Mouse (Mus musculus) forebrain, embryonic 10.5 days (tissue): ENCODE measurements at regions not wholly inside any gene's neighbourhood (a gene's known extent, or its start where the extent isn't known, plus 50 kb on each side); places are given as distances from the start of the nearest gene placed in this dataset.

Source experiments
- DNase-seq: peaks from one replicate; pipeline ENCODE4 v3.0.0-alpha.2; 2017; ENCODE audit warnings: low spot score; ENCODE audit errors: extremely low spot score
- H3K27ac ChIP-seq: fragments of 300-500 bp; sonication (generic); 2 replicates; pipeline ENCODE4 v1.5.1; 2016; ENCODE audit warnings: mild to moderate bottlenecking
- H3K27me3 ChIP-seq: fragments of 300-500 bp; sonication (generic); 2 replicates; pipeline ENCODE4 v1.6.1; 2016; ENCODE audit warnings: mild to moderate bottlenecking; ENCODE audit not compliant: poor library complexity, severe bottlenecking
- H3K36me3 ChIP-seq: fragments of 300-500 bp; sonication (generic); replicated peaks from 2 replicates; pipeline ENCODE4 v1.6.1; 2016; ENCODE audit warnings: mild to moderate bottlenecking, moderate library complexity
- H3K4me1 ChIP-seq: fragments of 300-500 bp; sonication (generic); 2 replicates; pipeline ENCODE4 v1.6.1; 2016
- H3K4me3 ChIP-seq: fragments of 300-500 bp; sonication (generic); 2 replicates; pipeline ENCODE4 v1.5.1; 2016; ENCODE audit warnings: mild to moderate bottlenecking, moderate library complexity
- H3K9me3 ChIP-seq: fragments of 300-500 bp; sonication (generic); 2 replicates; pipeline ENCODE4 v1.6.1; 2016; ENCODE audit warnings: mild to moderate bottlenecking, moderate library complexity
- WGBS: fragments of 180-500 bp; shearing (Covaris S2); methylation state at CpG from one replicate; pipeline ENCODE4 v1.1.7; 2016; 5-methylcytosine and 5-hydroxymethylcytosine counted together

- Histone ChIP-seq H3K36me3 (no peaks in the 10 kb centered on the region), H3K9me3 (no peaks in the 10 kb centered on the region), H3K27me3 (no peaks in the 10 kb centered on the region), H3K27ac (no peak overlapping the region), H3K4me1 (peaks cover 3% of the 10 kb centered on the region; the same call in 1 of the 2 replicates), H3K4me3 (no peak overlapping the region)
- no peak for DNase-seq
- WGBS: 80% methylated on average over 4 of the region's 4 CpGs
Measured at GRCm38 (mm10) chr5:4697346-4698095, 60.3 kb downstream of the Fzd1 start.

- Histone ChIP-seq H3K4me1 (peaks cover 3% of the 10 kb centered on the region; the same call in 1 of the 2 replicates), H3K4me3 (no peak overlapping the region)
Measured at GRCm38 (mm10) chr5:4696701-4697100, 61.1 kb downstream of the Fzd1 start.

GRCm38 (mm10) chr5:4689130-4689529, 68.7 kb downstream of the Fzd1 start:
- Histone ChIP-seq H3K4me1 (peaks cover 12% of the 10 kb centered on the region), H3K4me3 (no peak overlapping the region), H3K9me3 (no peaks in the 10 kb centered on the region), H3K27me3 (no peaks in the 10 kb centered on the region), H3K27ac (no peak overlapping the region), H3K36me3 (no peaks in the 10 kb centered on the region)
- WGBS: 88% methylated on average over 2 of the region's 2 CpGs
- no peak for DNase-seq

More at GRCm38 (mm10) chr5:4696701-4697100, 61.1 kb downstream of the Fzd1 start:
- Histone ChIP-seq H3K36me3 (no peaks in the 10 kb centered on the region), H3K9me3 (no peaks in the 10 kb centered on the region), H3K27ac (no peak overlapping the region), H3K27me3 (no peaks in the 10 kb centered on the region)
- DNase-seq: no peak

GRCm38 (mm10) chr5:4675316-4675715, 82.5 kb downstream of the Fzd1 start:
- H3K27me3 ChIP-seq: no peaks in the 10 kb centered on the region
- H3K4me3 ChIP-seq: no peak overlapping the region
- no peak overlapping the region for H3K27ac ChIP-seq
- H3K36me3 ChIP-seq: no peaks in the 10 kb centered on the region
- WGBS: 87% methylated on average over 2 of the region's 2 CpGs
- no peaks in the 10 kb centered on the region for H3K9me3 ChIP-seq
- H3K4me1 ChIP-seq: no peaks in the 10 kb centered on the region
- DNase-seq: no peak

- no peaks in the 10 kb centered on the region for H3K27me3 ChIP-seq
- H3K4me1 ChIP-seq: peaks cover 10% of the 10 kb centered on the region
- DNase-seq: no peak
- no peak overlapping the region for H3K27ac ChIP-seq
- H3K9me3 ChIP-seq: no peaks in the 10 kb centered on the region
- 85% methylated on average over 12 of the region's 12 CpGs for WGBS
- no peaks in the 10 kb centered on the region for H3K36me3 ChIP-seq
- H3K4me3 ChIP-seq: no peak overlapping the region
Measured at GRCm38 (mm10) chr5:4666381-4666780, 91.5 kb downstream of the Fzd1 start.

- H3K4me3 ChIP-seq: no peak overlapping the region
- no peak for DNase-seq
- H3K9me3 ChIP-seq: no peaks in the 10 kb centered on the region
- WGBS: 84% methylated on average over 9 of the region's 9 CpGs
- no peak overlapping the region for H3K27ac ChIP-seq
- no peaks in the 10 kb centered on the region for H3K27me3 ChIP-seq
- no peaks in the 10 kb centered on the region for H3K36me3 ChIP-seq
- peaks cover 12% of the 10 kb centered on the region for H3K4me1 ChIP-seq
Measured at GRCm38 (mm10) chr5:4665978-4666377, 91.9 kb downstream of the Fzd1 start.

GRCm38 (mm10) chr5:4664918-4665317, 92.9 kb downstream of the Fzd1 start:
- Histone ChIP-seq H3K27me3 (no peaks in the 10 kb centered on the region), H3K4me1 (peaks cover 12% of the 10 kb centered on the region), H3K36me3 (no peaks in the 10 kb centered on the region), H3K4me3 (no peak overlapping the region), H3K9me3 (no peaks in the 10 kb centered on the region), H3K27ac (no peak overlapping the region)
- DNase-seq: no peak
- WGBS: 84% methylated on average over 4 of the region's 4 CpGs

- 74% methylated on average over 10 of the region's 10 CpGs for WGBS
- H3K4me1 ChIP-seq: peaks cover 12% of the 10 kb centered on the region
- H3K4me3 ChIP-seq: no peak overlapping the region
- H3K27ac ChIP-seq: no peak overlapping the region
- no peaks in the 10 kb centered on the region for H3K36me3 ChIP-seq
- no peaks in the 10 kb centered on the region for H3K27me3 ChIP-seq
- no peak for DNase-seq
- H3K9me3 ChIP-seq: no peaks in the 10 kb centered on the region
Measured at GRCm38 (mm10) chr5:4664488-4664887, 93.3 kb downstream of the Fzd1 start.

GRCm38 (mm10) chr5:4662198-4662585, 95.6 kb downstream of the Fzd1 start:
- DNase-seq: no peak
- H3K9me3 ChIP-seq: peaks cover 1% of the 10 kb centered on the region; the same call in 1 of the 2 replicates
- no peaks in the 10 kb centered on the region for H3K36me3 ChIP-seq
- H3K27me3 ChIP-seq: no peaks in the 10 kb centered on the region
- no peak overlapping the region for H3K27ac ChIP-seq
- peaks cover 12% of the 10 kb centered on the region for H3K4me1 ChIP-seq
- no peak overlapping the region for H3K4me3 ChIP-seq
- 85% methylated on average over 6 of the region's 6 CpGs for WGBS

GRCm38 (mm10) chr5:4661420-4662197, 96.2 kb downstream of the Fzd1 start:
- DNase-seq: no peak
- H3K9me3 ChIP-seq: peaks cover 5% of the 10 kb centered on the region; the same call in 1 of the 2 replicates
- H3K4me3 ChIP-seq: no peak overlapping the region
- peaks cover 12% of the 10 kb centered on the region for H3K4me1 ChIP-seq
- WGBS: 70% methylated on average over 12 of the region's 12 CpGs
- H3K27ac ChIP-seq: no peak overlapping the region
- no peaks in the 10 kb centered on the region for H3K27me3 ChIP-seq
- H3K36me3 ChIP-seq: no peaks in the 10 kb centered on the region

- Histone ChIP-seq H3K36me3 (no peaks in the 10 kb centered on the region), H3K4me1 (peaks cover 12% of the 10 kb centered on the region), H3K27ac (no peak overlapping the region), H3K9me3 (peaks cover 5% of the 10 kb centered on the region; the same call in 1 of the 2 replicates), H3K27me3 (no peaks in the 10 kb centered on the region; the same call in 1 of the 2 replicates), H3K4me3 (no peak overlapping the region)
- DNase-seq: no peak
- 71% methylated on average over 1 of the region's 1 CpGs for WGBS
Measured at GRCm38 (mm10) chr5:4657982-4658381, 99.9 kb downstream of the Fzd1 start.

GRCm38 (mm10) chr5:4654186-4654585, 103.6 kb downstream of the Fzd1 start:
- Histone ChIP-seq H3K27ac (no peak overlapping the region), H3K9me3 (peaks cover 5% of the 10 kb centered on the region; the same call in 1 of the 2 replicates), H3K36me3 (no peaks in the 10 kb centered on the region), H3K27me3 (peaks cover 7% of the 10 kb centered on the region; the same call in 1 of the 2 replicates), H3K4me1 (peaks cover 24% of the 10 kb centered on the region), H3K4me3 (no peak overlapping the region)
- no peak for DNase-seq
